Mouse (Mus musculus): ENCODE measurements around the gene AV320801. TPM values are rescaled to one million over a fixed set of nuclear protein-coding genes. Genes with fewer than 3 reads are reported as not detected.
"Not testable (repeated sequence)": the region's sequence is repeated elsewhere in the genome, so short reads cannot be mapped to it uniquely, and the experiment has no call there.

The AV320801 gene
- not detected for total RNA-seq (2021)
- long read RNA-seq, experiment 1, result 0 reads
- long read RNA-seq, experiment 2, result 0 reads

GRCm38 (mm10) chrX:135494288-135494687 lies at the start of gene AV320801:
TSS of gene AV320801 (plus strand) at chrX:135494588.
- DNase-seq, result not testable (repeated sequence)

- not testable (repeated sequence) for DNase-seq
These were observed 30.2 kb upstream of the AV320801 start for GRCm38 (mm10) chrX:135464160-135464559.

GRCm38 (mm10) chrX:135481902-135482301 lies 12.5 kb upstream of the AV320801 start:
- not testable (repeated sequence) for DNase-seq

- not testable (repeated sequence) for DNase-seq
These were observed 11.2 kb upstream of the AV320801 start for GRCm38 (mm10) chrX:135483183-135483582.

Other genes starting within 250 kb of the AV320801 start
- gene Pramel3, start 192.3 kb upstream of the AV320801 start, total RNA-seq (2021), result not detected
- gene Gm5128, start 121.3 kb upstream of the AV320801 start, total RNA-seq (2021), result not detected
- gene Gm7903, start 60.8 kb upstream of the AV320801 start, total RNA-seq (2021), result not detected
- not detected for gene Nxf7, start 104.2 kb downstream of the AV320801 start, total RNA-seq (2021)
- gene Prame, start 133.1 kb downstream of the AV320801 start, total RNA-seq (2021), result not detected
- not detected for gene Tcp11x2, start 199.2 kb downstream of the AV320801 start, total RNA-seq (2021)
- gene Tmsb15a, start 230.7 kb downstream of the AV320801 start, total RNA-seq (2021), result not detected
- 10 to 100 TPM in 1 of 2 experiments, 1 to 10 TPM in 1; 9.0 to 13.9 TPM for gene Armcx5, start 248.1 kb downstream of the AV320801 start, total RNA-seq (2021)
- gene Gprasp1, start 248.1 kb downstream of the AV320801 start, total RNA-seq (2021), result 10 to 100 TPM; 42.7 to 57.9 TPM